Mouse (Mus musculus): ENCODE data around the gene Oas3. TPM values are rescaled to one million over a fixed set of nuclear protein-coding genes. Genes with fewer than 3 reads are reported as not detected.

Oas3 gene
- total and polyA plus RNA-seq, 2 experiments from 2014 or later, result 0.57 to 1.3 TPM

GRCm38 (mm10) chr5:120732740-120733139, 44.7 kb downstream of the Oas3 start:
- H3K36me3 ChIP-seq (ENCODE audit: insufficient read depth, low read length), result no peaks in the 10 kb centered on the region
- H3K9ac ChIP-seq (replicated peaks; ENCODE audit: low read length, poor library complexity, severe bottlenecking), result no peak overlapping the region
- H3K4me2 ChIP-seq (ENCODE audit: low read depth, low read length, poor library complexity, severe bottlenecking), result no peak overlapping the region
- H3K27ac ChIP-seq (ENCODE audit: low read depth, low read length), result no peak overlapping the region
- H3K4me3 ChIP-seq (ENCODE audit: low read depth, low read length), result no peak overlapping the region
- no peak for TF ChIP-seq CTCF (IDR thresholded peaks at IDR 0.05)
- 71% methylated on average over 1 of the region's 1 CpGs for WGBS
- 0 out of 2 replicates have a peak, but pooled peaks cover 2% of the 10 kb centered on the region for H3K4me1 ChIP-seq (ENCODE audit: insufficient read depth, low read length)
- DNase-seq (ENCODE audit: low spot score) (no peak), ATAC-seq (ENCODE audit: low FRiP score) (no peak)
- H3K9me3 ChIP-seq (ENCODE audit: low read length), result no peaks in the 10 kb centered on the region
- H3K27me3 ChIP-seq (ENCODE audit: insufficient read depth, low read length), result no peaks in the 10 kb centered on the region

DNA sequence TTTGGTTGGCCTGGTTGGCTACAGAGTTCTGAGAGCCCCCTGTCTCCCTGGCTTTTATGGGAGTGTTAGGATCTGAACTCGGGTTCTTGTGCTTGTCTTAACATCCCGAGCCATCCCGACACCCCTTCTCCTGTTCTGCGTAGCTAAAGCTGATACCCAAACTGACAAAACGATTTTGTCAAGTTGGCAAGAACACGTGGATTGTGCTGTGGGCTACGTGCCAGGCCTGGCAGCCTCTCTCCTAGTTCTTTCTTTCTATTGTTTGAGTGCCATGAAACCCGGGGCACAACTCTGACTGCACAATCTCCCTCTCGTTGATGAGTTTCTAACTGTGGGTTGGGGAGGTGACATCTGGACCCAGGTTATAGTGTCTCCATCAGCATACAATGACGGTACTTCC, 48.1 kb downstream of the Oas3 start:
- Histone ChIP-seq H3K27ac (ENCODE audit: low read depth, low read length) (no peak overlapping the region), H3K4me2 (ENCODE audit: low read depth, low read length, poor library complexity, severe bottlenecking) (no peak overlapping the region), H3K9me3 (ENCODE audit: low read length) (no peaks in the 10 kb centered on the region), H3K27me3 (ENCODE audit: insufficient read depth, low read length) (no peaks in the 10 kb centered on the region), H3K36me3 (ENCODE audit: insufficient read depth, low read length) (no peaks in the 10 kb centered on the region), H3K4me3 (ENCODE audit: low read depth, low read length) (no peak overlapping the region), H3K4me1 (ENCODE audit: insufficient read depth, low read length) (no peaks in the 10 kb centered on the region), H3K9ac (replicated peaks; ENCODE audit: low read length, poor library complexity, severe bottlenecking) (no peak overlapping the region)
- TF ChIP-seq CTCF (IDR thresholded peaks at IDR 0.05), result no peak
- peak; percentile 56 for DNase-seq (ENCODE audit: low spot score)
- whole genome bisulfite sequencing, result 47% methylated on average over 10 of the region's 10 CpGs
- ATAC-seq (ENCODE audit: low FRiP score), result no peak

DNA sequence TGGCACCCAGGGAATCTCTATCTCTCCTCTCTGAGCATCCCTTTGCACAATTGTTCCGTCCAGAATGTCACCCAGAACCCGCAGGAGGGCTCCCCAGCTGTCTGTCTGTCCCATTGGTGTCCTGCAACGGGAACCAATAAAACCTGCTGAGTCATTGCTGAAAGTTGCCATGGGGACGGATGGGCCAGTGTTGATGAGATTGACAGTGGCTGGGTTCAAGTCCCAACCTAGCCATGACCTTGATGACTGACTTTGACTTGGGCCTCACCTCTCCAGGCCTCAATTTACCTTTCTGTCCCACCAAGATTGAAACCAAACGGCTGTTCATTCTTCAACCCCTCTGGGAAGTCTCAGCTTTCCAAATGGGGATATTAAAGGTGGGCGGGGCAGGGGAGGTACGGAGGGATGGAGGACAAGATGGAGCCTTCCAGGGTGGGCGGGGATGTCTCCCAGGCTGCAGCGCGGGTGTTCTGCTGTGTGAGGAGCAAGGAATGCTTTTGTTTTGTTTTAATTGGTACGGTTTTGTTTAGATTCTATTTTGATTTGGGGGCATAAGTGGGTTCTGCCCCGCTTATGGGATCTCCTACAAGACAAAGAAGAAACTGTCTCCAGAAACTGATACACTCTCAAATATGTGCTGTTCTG, 51.5 kb downstream of the Oas3 start:
- Histone ChIP-seq H3K4me1 (ENCODE audit: insufficient read depth, low read length) (no peaks in the 10 kb centered on the region), H3K9me3 (ENCODE audit: low read length) (no peaks in the 10 kb centered on the region), H3K27ac (ENCODE audit: low read depth, low read length) (no peak overlapping the region), H3K4me3 (ENCODE audit: low read depth, low read length) (no peak overlapping the region), H3K9ac (replicated peaks; ENCODE audit: low read length, poor library complexity, severe bottlenecking) (no peak overlapping the region), H3K4me2 (ENCODE audit: low read depth, low read length, poor library complexity, severe bottlenecking) (no peak overlapping the region), H3K27me3 (ENCODE audit: insufficient read depth, low read length) (no peaks in the 10 kb centered on the region), H3K36me3 (ENCODE audit: insufficient read depth, low read length) (no peaks in the 10 kb centered on the region)
- ATAC-seq (ENCODE audit: low FRiP score), result no peak
- DNase-seq (ENCODE audit: low spot score), result no peak
- TF ChIP-seq CTCF (IDR thresholded peaks at IDR 0.05), result no peak
- 60% methylated on average over 12 of the region's 12 CpGs for WGBS

- ATAC-seq (ENCODE audit: low FRiP score), result no peak
These were observed 56.5 kb downstream of the Oas3 start for GRCm38 (mm10) chr5:120721005-120721404.

DNA sequence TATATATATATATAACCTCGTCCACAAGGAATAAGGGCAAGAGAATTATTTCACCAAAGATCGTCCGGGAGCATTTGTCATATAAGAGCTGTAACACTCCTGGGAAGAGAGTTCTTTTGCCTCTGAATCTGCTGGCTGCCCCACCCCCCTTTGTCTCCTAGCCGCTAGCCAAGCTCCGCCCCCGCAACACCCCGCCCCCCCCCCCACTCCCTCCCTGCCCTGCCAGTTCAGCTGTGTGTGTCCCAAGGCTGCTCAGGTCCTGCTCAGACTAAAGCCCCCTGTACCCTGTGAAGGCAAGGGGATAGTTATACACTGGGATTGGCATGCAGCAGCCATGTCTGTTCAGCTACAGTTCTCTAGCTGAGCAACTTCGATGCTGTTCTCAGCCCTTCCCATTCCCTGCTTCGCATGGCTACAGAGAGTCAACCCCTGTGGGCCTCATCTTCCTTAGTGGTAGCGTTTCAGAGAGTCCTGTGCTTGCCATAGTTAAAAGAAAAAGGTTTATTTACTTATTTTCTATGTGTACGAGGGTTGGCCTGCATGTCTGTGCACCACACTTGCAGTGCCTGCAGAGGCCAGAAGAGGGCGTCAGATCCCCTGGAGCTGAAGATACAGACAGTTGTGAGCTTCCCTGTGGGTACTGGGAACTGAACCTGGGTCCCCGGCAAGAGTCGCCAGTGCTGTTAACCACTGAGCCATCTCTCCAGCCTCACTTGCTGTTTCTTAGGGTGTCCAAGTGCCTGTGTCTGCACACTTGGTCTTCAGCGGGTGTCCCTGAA, 58.7 kb downstream of the Oas3 start:
- H3K27ac ChIP-seq (ENCODE audit: low read depth, low read length), result no peak overlapping the region
- H3K9ac ChIP-seq (replicated peaks; ENCODE audit: low read length, poor library complexity, severe bottlenecking), result no peak overlapping the region
- H3K4me3 ChIP-seq (ENCODE audit: low read depth, low read length), result no peak overlapping the region
- H3K4me1 ChIP-seq (ENCODE audit: insufficient read depth, low read length), result no peaks in the 10 kb centered on the region
- peak; percentile 47 for TF ChIP-seq CTCF (IDR thresholded peaks at IDR 0.05)
- ATAC-seq (ENCODE audit: low FRiP score), result no peak
- 68% methylated on average over 11 of the region's 15 CpGs for WGBS
- no peak for DNase-seq (ENCODE audit: low spot score)
- no peaks in the 10 kb centered on the region for H3K27me3 ChIP-seq (ENCODE audit: insufficient read depth, low read length)
- 0 out of 2 replicates have a peak, but pooled peaks cover 2% of the 10 kb centered on the region for H3K9me3 ChIP-seq (ENCODE audit: low read length)
- no peak overlapping the region for H3K4me2 ChIP-seq (ENCODE audit: low read depth, low read length, poor library complexity, severe bottlenecking)
- H3K36me3 ChIP-seq (ENCODE audit: insufficient read depth, low read length), result no peaks in the 10 kb centered on the region

More at GRCm38 (mm10) chr5:120721005-120721404, 56.5 kb downstream of the Oas3 start:
- H3K9me3 ChIP-seq (ENCODE audit: low read length), result 0 out of 2 replicates have a peak, but pooled peaks cover 2% of the 10 kb centered on the region
- DNase-seq (ENCODE audit: low spot score), result no peak
- H3K36me3 ChIP-seq (ENCODE audit: insufficient read depth, low read length), result no peaks in the 10 kb centered on the region
- no peaks in the 10 kb centered on the region for H3K4me1 ChIP-seq (ENCODE audit: insufficient read depth, low read length)
- H3K27me3 ChIP-seq (ENCODE audit: insufficient read depth, low read length), result no peaks in the 10 kb centered on the region
- H3K4me2 ChIP-seq (ENCODE audit: low read depth, low read length, poor library complexity, severe bottlenecking), result no peak overlapping the region
- no peak overlapping the region for H3K27ac ChIP-seq (ENCODE audit: low read depth, low read length)
- H3K9ac ChIP-seq (replicated peaks; ENCODE audit: low read length, poor library complexity, severe bottlenecking), result no peak overlapping the region
- no peak overlapping the region for H3K4me3 ChIP-seq (ENCODE audit: low read depth, low read length)
- no peak for TF ChIP-seq CTCF (IDR thresholded peaks at IDR 0.05)
- 63% methylated on average over 7 of the region's 7 CpGs for WGBS

DNA sequence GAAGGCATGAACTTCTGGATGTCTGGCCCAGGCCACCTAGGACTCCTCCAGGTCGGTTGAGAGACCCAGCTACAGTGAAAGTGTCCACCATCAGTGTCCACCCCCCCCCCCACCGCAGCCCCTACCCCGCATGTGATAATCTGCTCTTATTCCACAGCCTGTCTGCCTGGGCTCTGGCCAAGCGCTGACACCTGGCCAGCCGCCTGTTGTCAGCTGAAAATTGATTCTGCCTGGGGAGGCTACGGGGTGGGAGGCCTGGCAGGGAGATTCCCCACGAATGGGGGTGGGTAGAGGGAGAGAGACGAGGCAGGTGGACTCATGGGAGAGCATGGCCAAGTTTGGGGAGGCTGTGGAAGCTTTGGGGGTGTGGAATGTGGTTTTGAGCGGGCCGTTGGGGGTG, 60.3 kb downstream of the Oas3 start:
- no peak overlapping the region for H3K27ac ChIP-seq (ENCODE audit: low read depth, low read length)
- H3K4me3 ChIP-seq (ENCODE audit: low read depth, low read length), result no peak overlapping the region
- H3K27me3 ChIP-seq (ENCODE audit: insufficient read depth, low read length), result no peaks in the 10 kb centered on the region
- H3K36me3 ChIP-seq (ENCODE audit: insufficient read depth, low read length), result no peaks in the 10 kb centered on the region
- 75% methylated on average over 10 of the region's 10 CpGs for WGBS
- H3K9me3 ChIP-seq (ENCODE audit: low read length), result 0 out of 2 replicates have a peak, but pooled peaks cover 2% of the 10 kb centered on the region
- no peak overlapping the region for H3K4me2 ChIP-seq (ENCODE audit: low read depth, low read length, poor library complexity, severe bottlenecking)
- TF ChIP-seq CTCF (IDR thresholded peaks at IDR 0.05), result no peak
- DNase-seq (ENCODE audit: low spot score), result no peak
- no peaks in the 10 kb centered on the region for H3K4me1 ChIP-seq (ENCODE audit: insufficient read depth, low read length)
- no peak overlapping the region for H3K9ac ChIP-seq (replicated peaks; ENCODE audit: low read length, poor library complexity, severe bottlenecking)
- no peak for ATAC-seq (ENCODE audit: low FRiP score)

Data from midbrain, postnatal 0 days (tissue).